Mouse (Mus musculus) liver, adult 2 months (tissue): ENCODE results near the gene Fibp. TPM values are rescaled to one million over a fixed set of nuclear protein-coding genes. Genes with fewer than 3 reads are reported as not detected.

Experiments
- DNase-seq: peaks from one replicate; pipeline ENCODE4 v3.0.0-alpha.2; 2011; ENCODE audit warnings: low read depth, low spot score; ENCODE audit errors: extremely low read depth
- H3K27ac ChIP-seq: fragments of 200-500 bp; replicated peaks from 2 replicates; pipeline ENCODE4 v1.5.1; 2012; ENCODE audit warnings: low read depth, mild to moderate bottlenecking, control low read depth, inconsistent platforms, low read length; ENCODE audit not compliant: insufficient read depth
- H3K27me3 ChIP-seq: fragments of 200-500 bp; 2 replicates; pipeline ENCODE4 v1.6.1; 2012; ENCODE audit warnings: mild to moderate bottlenecking, moderate library complexity, low read length, inconsistent platforms; ENCODE audit not compliant: control insufficient read depth, insufficient read depth
- H3K36me3 ChIP-seq: fragments of 200-500 bp; 2 replicates; pipeline ENCODE4 v1.6.1; 2012; ENCODE audit warnings: low read length, inconsistent platforms; ENCODE audit not compliant: control insufficient read depth, insufficient read depth
- H3K4me1 ChIP-seq: fragments of 200-500 bp; 2 replicates; pipeline ENCODE4 v1.6.1; 2011; ENCODE audit warnings: low read length; ENCODE audit not compliant: control insufficient read depth, insufficient read depth
- H3K4me3 ChIP-seq: fragments of 200-500 bp; 2 replicates; pipeline ENCODE4 v1.5.1; 2011; ENCODE audit warnings: low read depth, mild to moderate bottlenecking, control low read depth, low read length, moderate library complexity; ENCODE audit not compliant: insufficient read depth
- H3K79me2 ChIP-seq: fragments of 200-500 bp; 2 replicates; pipeline ENCODE4 v1.6.1; 2012; ENCODE audit warnings: inconsistent platforms, mild to moderate bottlenecking, low read length, moderate library complexity; ENCODE audit not compliant: control insufficient read depth, insufficient read depth
- H3K9ac ChIP-seq: fragments of 200-500 bp; 2 replicates; pipeline ENCODE4 v1.6.1; 2012; ENCODE audit warnings: low read depth, mild to moderate bottlenecking, control low read depth, inconsistent platforms, low read length
- CTCF ChIP-seq: fragments of 200-500 bp; IDR thresholded peaks from 2 replicates; pipeline ENCODE4 v1.5.1; 2011; ENCODE audit warnings: low read depth, low read length, control low read depth
- POLR2A ChIP-seq: fragments of 200-500 bp; IDR thresholded peaks from 2 replicates; pipeline ENCODE4 v1.6.1; 2011; ENCODE audit warnings: low read length, control low read depth; ENCODE audit not compliant: insufficient read depth; ENCODE audit errors: extremely low read depth
- WGBS: fragments of 180-500 bp; shearing (Covaris S2); methylation state at CpG from one replicate; pipeline ENCODE4 v1.1.7; 2018; 5-methylcytosine and 5-hydroxymethylcytosine counted together
- polyA plus RNA-seq: library from polyadenylated mRNA; depleted of rRNA; stranded (reverse); fragments of >200 nt; gene quantifications from 2 replicates; pipeline ENCODE4 v1.2.3, GENCODE M21; 2012
- total RNA-seq: library from RNA; depleted of rRNA; stranded (reverse); fragments of >200 nt; gene quantifications from 2 replicates; pipeline ENCODE4 v1.2.3, GENCODE M21; 2014

Gene Fibp
- total and polyA plus RNA-seq, 2 experiments = 25.8 to 46.6 TPM

DNA sequence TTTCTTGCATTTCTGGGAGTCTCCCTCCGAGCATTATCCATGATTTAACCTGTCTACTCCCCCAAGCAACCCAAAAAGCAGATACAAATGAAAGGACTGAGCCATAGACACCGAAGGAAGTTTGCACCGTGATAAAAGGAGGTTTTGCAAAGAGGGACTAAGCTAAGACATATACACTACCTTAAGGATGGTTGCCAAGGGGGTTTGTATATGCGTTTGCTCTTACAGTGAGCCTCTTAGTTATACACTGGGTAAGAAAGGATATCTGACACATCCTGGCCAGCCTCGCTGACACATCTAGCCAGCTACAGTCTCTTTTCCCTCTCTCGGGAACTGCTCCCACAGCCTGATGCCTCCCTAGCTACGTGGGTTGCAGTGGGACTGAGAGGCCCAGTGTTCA is 26.5 kb upstream of the Fibp start:
- Histone ChIP-seq H3K9ac (no peak overlapping the region), H3K4me3 (no peak overlapping the region), H3K4me1 (peaks cover 5% of the 10 kb centered on the region; the same call in 1 of the 2 replicates), H3K27ac (no peak overlapping the region), H3K27me3 (no peaks in the 10 kb centered on the region), H3K79me2 (no peaks in the 10 kb centered on the region), H3K36me3 (no peaks in the 10 kb centered on the region)
- TF ChIP-seq CTCF = no peak
- no peak for TF ChIP-seq POLR2A
- DNase-seq = no peak
- 67% methylated on average over 7 of the region's 7 CpGs for WGBS

DNA sequence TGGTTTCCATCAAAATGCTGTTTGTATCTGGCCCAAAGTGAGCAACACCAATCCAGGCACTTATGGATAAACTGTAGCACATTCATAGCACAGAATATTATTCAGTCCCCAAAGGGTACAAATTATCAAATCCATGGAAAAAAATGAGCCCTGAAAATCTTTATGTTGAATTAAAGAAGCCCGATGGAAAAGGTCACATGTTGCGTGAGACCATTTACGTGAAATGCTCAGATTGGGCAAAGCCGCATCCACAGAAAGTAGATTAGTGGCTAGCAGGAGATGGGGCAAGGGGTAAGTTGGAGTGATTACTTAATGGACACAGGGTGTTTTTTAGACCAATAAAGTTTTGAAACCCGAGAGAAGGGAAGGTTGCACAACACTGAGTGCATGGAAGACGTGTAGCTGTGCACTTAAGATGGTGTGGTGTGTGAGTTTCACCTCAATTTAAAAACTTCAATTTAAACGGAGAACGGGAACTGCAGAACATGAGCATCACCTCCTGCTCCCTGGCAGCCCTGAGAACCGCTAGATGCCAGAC is 16.0 kb upstream of the Fibp start:
- Histone ChIP-seq H3K9ac (no peak overlapping the region), H3K4me3 (no peak overlapping the region), H3K27ac (no peak overlapping the region), H3K36me3 (no peaks in the 10 kb centered on the region), H3K27me3 (peaks cover 21% of the 10 kb centered on the region), H3K79me2 (no peaks in the 10 kb centered on the region), H3K4me1 (peaks cover 5% of the 10 kb centered on the region)
- TF ChIP-seq POLR2A (no peak), CTCF (no peak)
- WGBS = 52% methylated on average over 9 of the region's 9 CpGs
- no peak for DNase-seq

DNA sequence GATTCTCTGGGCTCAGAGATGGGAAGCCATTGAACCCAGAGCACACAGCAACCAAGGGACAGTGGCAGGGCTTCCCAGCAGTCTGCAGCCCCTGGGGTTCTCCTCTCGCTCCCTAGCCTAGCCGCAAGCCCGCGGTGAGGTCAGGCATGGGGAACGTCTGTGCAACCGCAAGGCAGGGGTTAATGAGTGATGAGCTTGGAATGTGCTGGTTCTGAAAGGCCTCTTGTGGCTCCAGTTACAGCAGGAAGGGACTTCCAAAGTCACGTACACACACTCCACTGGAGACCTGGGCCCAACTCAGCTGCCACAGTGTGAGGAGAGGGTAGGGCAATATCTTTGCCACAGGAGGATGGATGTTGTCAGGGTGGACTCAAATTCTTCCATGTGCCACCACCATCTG is 15.5 kb upstream of the Fibp start:
- Histone ChIP-seq H3K27me3 (peaks cover 21% of the 10 kb centered on the region), H3K4me1 (peaks cover 5% of the 10 kb centered on the region), H3K27ac (no peak overlapping the region), H3K4me3 (no peak overlapping the region), H3K9ac (no peak overlapping the region), H3K36me3 (no peaks in the 10 kb centered on the region), H3K79me2 (no peaks in the 10 kb centered on the region)
- TF ChIP-seq CTCF (no peak), POLR2A (no peak)
- DNase-seq = no peak
- 57% methylated on average over 7 of the region's 7 CpGs for WGBS

DNA sequence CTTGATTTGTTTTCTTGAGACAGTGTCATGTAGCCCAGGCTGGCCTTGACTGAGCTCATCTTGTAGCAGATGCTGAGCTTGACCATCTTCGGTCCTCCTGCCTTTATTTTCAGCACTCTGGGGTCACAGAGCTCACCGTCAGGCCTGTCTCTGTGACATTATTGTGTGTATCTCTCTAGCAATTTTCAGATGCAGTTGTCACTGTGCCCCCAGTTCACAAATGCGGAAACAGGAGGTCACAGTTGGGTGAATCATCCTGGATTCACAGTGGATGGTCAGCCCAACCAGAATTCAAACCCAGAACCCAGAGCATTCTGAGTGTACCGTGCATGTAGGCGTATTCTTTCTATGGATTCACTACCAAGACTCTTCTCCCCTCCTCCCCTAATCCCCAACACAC is 14.7 kb upstream of the Fibp start:
- H3K9ac ChIP-seq = no peak overlapping the region
- TF ChIP-seq POLR2A (no peak), CTCF (no peak)
- WGBS = 95% methylated on average over 5 of the region's 5 CpGs
- no peaks in the 10 kb centered on the region for H3K36me3 ChIP-seq
- no peak for DNase-seq
- peaks cover 5% of the 10 kb centered on the region for H3K4me1 ChIP-seq
- no peak overlapping the region for H3K27ac ChIP-seq
- peaks cover 16% of the 10 kb centered on the region for H3K27me3 ChIP-seq
- no peaks in the 10 kb centered on the region for H3K79me2 ChIP-seq
- no peak overlapping the region for H3K4me3 ChIP-seq

DNA sequence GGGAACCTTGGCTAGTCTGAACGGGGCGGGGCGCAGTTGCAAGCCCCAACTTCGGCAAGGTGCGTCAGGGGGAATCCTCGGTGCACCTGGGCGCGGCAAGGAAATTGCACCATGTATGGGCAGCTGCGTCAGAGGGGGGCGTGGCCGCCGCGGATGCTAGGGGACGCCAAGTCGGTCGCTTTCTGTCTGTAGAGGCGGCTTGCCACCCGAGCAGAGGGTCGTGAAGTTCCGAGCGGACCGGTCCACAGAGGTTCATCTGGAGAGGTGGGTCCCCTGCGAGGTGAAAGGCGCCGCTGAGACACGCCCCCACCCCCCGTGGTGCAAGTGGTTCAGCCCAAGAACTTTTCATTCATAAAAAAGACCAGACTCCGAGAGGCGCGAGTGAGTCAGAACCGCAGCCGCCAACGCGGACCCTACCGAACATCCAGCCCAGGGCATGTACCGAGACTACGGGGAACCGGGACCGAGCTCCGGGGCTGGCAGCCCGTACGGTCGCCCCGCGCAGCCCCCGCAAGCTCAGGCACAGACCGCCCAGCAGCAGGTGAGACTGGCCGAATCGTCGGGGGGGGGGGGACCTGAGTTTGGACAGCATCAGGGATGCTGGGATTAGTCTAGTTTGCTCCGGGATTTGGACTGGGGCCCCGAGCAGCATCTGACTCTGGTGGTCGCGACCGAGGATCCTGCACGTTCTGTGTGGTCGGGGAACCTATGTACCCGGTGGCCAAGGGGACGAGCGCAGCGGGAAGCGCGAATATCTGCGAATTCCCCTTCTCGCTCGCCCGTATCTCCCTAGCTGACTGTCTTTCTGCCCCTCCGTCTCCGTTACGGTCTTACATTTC is 12.7 kb upstream of the Fibp start, which contains the start of gene Fosl1:
Gene Fosl1 (plus strand): TSS at position 33 of the 839 bp plus-strand sequence.
- H3K4me1 ChIP-seq = peaks cover 5% of the 10 kb centered on the region
- 2% methylated on average over 70 of the region's 70 CpGs for WGBS
- H3K27me3 ChIP-seq = peaks cover 16% of the 10 kb centered on the region
- no peak for DNase-seq
- H3K4me3 ChIP-seq = peak within 1 kb of the TSS; percentile 65
- H3K9ac ChIP-seq = no peak within 1 kb of the TSS
- TF ChIP-seq POLR2A (no peak), CTCF (no peak)
- H3K36me3 ChIP-seq = no peaks in the 10 kb centered on the region
- no peaks in the 10 kb centered on the region for H3K79me2 ChIP-seq
- H3K27ac ChIP-seq = no peak within 1 kb of the TSS
